Mouse (Mus musculus): ENCODE measurements at regions not wholly inside any gene's neighbourhood (a gene's known extent, or its start where the extent isn't known, plus 50 kb on each side); places are given as distances from the start of the nearest gene placed in this dataset.
"Not testable (repeated sequence)": the region's sequence is repeated elsewhere in the genome, so short reads cannot be mapped to it uniquely, and the experiment has no call there.

- not testable (repeated sequence) for TF ChIP-seq POLR2A (IDR thresholded peaks at IDR 0.05; ENCODE audit: insufficient read depth, low read depth, low read length); CTCF (IDR thresholded peaks at IDR 0.05)
These were observed 216.8 kb downstream of the Rab10 start for GRCm38 (mm10) chr12:3092974-3093373.
